Mouse (Mus musculus): ENCODE data around the gene Btbd9. TPM values are rescaled to one million over a fixed set of nuclear protein-coding genes. Genes with fewer than 3 reads are reported as not detected.

Btbd9 gene
- total RNA-seq, 1 experiment, result 28.2 TPM

DNA sequence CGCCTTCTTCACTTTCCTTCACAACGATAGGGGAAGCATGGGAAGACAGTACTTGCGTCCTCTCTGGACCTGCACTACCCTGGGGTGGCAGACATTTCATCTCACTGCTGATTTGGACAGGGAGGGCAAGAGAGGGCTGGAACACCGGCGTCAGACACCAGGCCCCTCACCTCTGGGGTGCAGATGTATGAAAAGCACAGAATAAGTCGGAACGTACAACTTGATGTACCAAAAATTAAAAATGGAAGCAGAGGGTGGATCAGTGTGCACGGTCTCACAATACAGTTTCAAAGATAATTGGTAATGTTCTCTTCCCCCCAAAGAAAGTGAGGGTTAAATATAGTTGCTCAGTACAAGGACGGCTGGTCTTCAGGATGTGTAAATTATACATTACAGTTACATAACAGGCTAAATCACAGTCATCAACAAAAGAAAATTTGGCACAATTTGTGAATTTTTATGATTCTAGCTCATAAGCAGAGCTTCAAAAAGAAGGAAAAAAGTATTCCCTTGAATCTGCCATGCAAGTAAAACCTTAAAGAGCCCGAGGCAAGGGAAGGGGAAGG, 106.7 kb downstream of the Btbd9 start:
- Histone ChIP-seq H3K9me3 (ENCODE audit: control insufficient read depth, insufficient read depth, low read depth, low read length) (no peaks in the 10 kb centered on the region), H3K9ac (ENCODE audit: insufficient read depth, low read depth, low read length, poor library complexity, severe bottlenecking) (no peak overlapping the region), H3K36me3 (ENCODE audit: control insufficient read depth, insufficient read depth, low read length, poor library complexity, severe bottlenecking) (no peaks in the 10 kb centered on the region), H3K4me3 (ENCODE audit: insufficient read depth in 1 of 2, low read depth in 1 of 2, low read length in 2 of 2, poor library complexity in 1 of 2, severe bottlenecking in 1 of 2) (no peak overlapping the region), H3K27ac (ENCODE audit: insufficient read depth, low read depth, low read length, poor library complexity, severe bottlenecking) (no peak overlapping the region), H3K4me1 (ENCODE audit: control insufficient read depth in 2 of 2, insufficient read depth in 2 of 2, low read length in 2 of 2, poor library complexity in 1 of 2) (peaks cover 4 to 6% of the 10 kb centered on the region in 2 experiments; a peak in 1 of 4 replicates)
- in situ Hi-C loops (cut with MboI; ENCODE audit: low sequenced_read_pairs in 2 of 2, unreplicated experiment in 2 of 2), result no loop called here
- TF ChIP-seq ZNF384 (IDR thresholded peaks at IDR 0.05; ENCODE audit: low read depth, low read length) (no peak), MAFK (IDR thresholded peaks at IDR 0.05; ENCODE audit: insufficient read depth, low read depth, low read length) (no peak), ZC3H11A (IDR thresholded peaks at IDR 0.05; ENCODE audit: borderline replicate concordance, low read depth, low read length) (no peak), HCFC1 (IDR thresholded peaks at IDR 0.05; ENCODE audit: borderline replicate concordance, insufficient read depth, low read length) (no peak), CHD2 (IDR thresholded peaks at IDR 0.05; ENCODE audit: low read depth, low read length) (no peak)
- no peak for DNase-seq (ENCODE audit: low read depth, low spot score)

- Histone ChIP-seq H3K9me3 (ENCODE audit: control insufficient read depth, insufficient read depth, low read depth, low read length) (no peaks in the 10 kb centered on the region), H3K4me1 (ENCODE audit: control insufficient read depth in 2 of 2, insufficient read depth in 2 of 2, low read length in 2 of 2, poor library complexity in 1 of 2) (peaks cover 11 to 15% of the 10 kb centered on the region in 2 experiments; a peak in 3 of 4 replicates), H3K27ac (ENCODE audit: insufficient read depth, low read depth, low read length, poor library complexity, severe bottlenecking) (no peak overlapping the region), H3K4me3 (ENCODE audit: insufficient read depth in 1 of 2, low read depth in 1 of 2, low read length in 2 of 2, poor library complexity in 1 of 2, severe bottlenecking in 1 of 2) (no peak overlapping the region), H3K9ac (ENCODE audit: insufficient read depth, low read depth, low read length, poor library complexity, severe bottlenecking) (no peak overlapping the region), H3K36me3 (ENCODE audit: control insufficient read depth, insufficient read depth, low read length, poor library complexity, severe bottlenecking) (no peaks in the 10 kb centered on the region)
- no peak for DNase-seq (ENCODE audit: low read depth, low spot score)
- TF ChIP-seq MAFK (IDR thresholded peaks at IDR 0.05; ENCODE audit: insufficient read depth, low read depth, low read length), result no peak
- no peak for TF ChIP-seq HCFC1 (IDR thresholded peaks at IDR 0.05; ENCODE audit: borderline replicate concordance, insufficient read depth, low read length)
- no peak for TF ChIP-seq ZNF384 (IDR thresholded peaks at IDR 0.05; ENCODE audit: low read depth, low read length)
- TF ChIP-seq CHD2 (IDR thresholded peaks at IDR 0.05; ENCODE audit: low read depth, low read length), result no peak
- no peak for TF ChIP-seq ZC3H11A (IDR thresholded peaks at IDR 0.05; ENCODE audit: borderline replicate concordance, low read depth, low read length)
- in situ Hi-C loops (cut with MboI; ENCODE audit: low sequenced_read_pairs in 2 of 2, unreplicated experiment in 2 of 2), result no loop called here
Measured at GRCm38 (mm10) chr17:30468368-30468767, 107.9 kb downstream of the Btbd9 start.

GRCm38 (mm10) chr17:30467566-30468213, 108.6 kb downstream of the Btbd9 start:
- H3K4me1 ChIP-seq (ENCODE audit: control insufficient read depth in 2 of 2, insufficient read depth in 2 of 2, low read length in 2 of 2, poor library complexity in 1 of 2), result peaks cover 15 to 16% of the 10 kb centered on the region in 2 experiments; a peak in 3 of 4 replicates
- H3K4me3 ChIP-seq (ENCODE audit: insufficient read depth in 1 of 2, low read depth in 1 of 2, low read length in 2 of 2, poor library complexity in 1 of 2, severe bottlenecking in 1 of 2), result no peak overlapping the region
- in situ Hi-C loops (cut with MboI; ENCODE audit: low sequenced_read_pairs in 2 of 2, unreplicated experiment in 2 of 2), result no loop called here
- H3K9me3 ChIP-seq (ENCODE audit: control insufficient read depth, insufficient read depth, low read depth, low read length), result no peaks in the 10 kb centered on the region
- DNase-seq (ENCODE audit: low read depth, low spot score), result no peak
- H3K27ac ChIP-seq (ENCODE audit: insufficient read depth, low read depth, low read length, poor library complexity, severe bottlenecking), result no peak overlapping the region
- no peak overlapping the region for H3K9ac ChIP-seq (ENCODE audit: insufficient read depth, low read depth, low read length, poor library complexity, severe bottlenecking)
- TF ChIP-seq HCFC1 (IDR thresholded peaks at IDR 0.05; ENCODE audit: borderline replicate concordance, insufficient read depth, low read length), result no peak
- TF ChIP-seq ZNF384 (IDR thresholded peaks at IDR 0.05; ENCODE audit: low read depth, low read length), result no peak
- TF ChIP-seq ZC3H11A (IDR thresholded peaks at IDR 0.05; ENCODE audit: borderline replicate concordance, low read depth, low read length), result no peak
- no peak for TF ChIP-seq CHD2 (IDR thresholded peaks at IDR 0.05; ENCODE audit: low read depth, low read length)
- no peak for TF ChIP-seq MAFK (IDR thresholded peaks at IDR 0.05; ENCODE audit: insufficient read depth, low read depth, low read length)
- H3K36me3 ChIP-seq (ENCODE audit: control insufficient read depth, insufficient read depth, low read length, poor library complexity, severe bottlenecking), result no peaks in the 10 kb centered on the region

- no peak for TF ChIP-seq CHD2 (IDR thresholded peaks at IDR 0.05; ENCODE audit: low read depth, low read length)
- TF ChIP-seq ZNF384 (IDR thresholded peaks at IDR 0.05; ENCODE audit: low read depth, low read length), result no peak
- no peak for TF ChIP-seq HCFC1 (IDR thresholded peaks at IDR 0.05; ENCODE audit: borderline replicate concordance, insufficient read depth, low read length)
- no peak for TF ChIP-seq ZC3H11A (IDR thresholded peaks at IDR 0.05; ENCODE audit: borderline replicate concordance, low read depth, low read length)
- no peak for TF ChIP-seq MAFK (IDR thresholded peaks at IDR 0.05; ENCODE audit: insufficient read depth, low read depth, low read length)
- no peaks in the 10 kb centered on the region for H3K36me3 ChIP-seq (ENCODE audit: control insufficient read depth, insufficient read depth, low read length, poor library complexity, severe bottlenecking)
- H3K9ac ChIP-seq (ENCODE audit: insufficient read depth, low read depth, low read length, poor library complexity, severe bottlenecking), result no peak overlapping the region
- in situ Hi-C loops (cut with MboI; ENCODE audit: low sequenced_read_pairs in 2 of 2, unreplicated experiment in 2 of 2), result no loop called here
- H3K4me1 ChIP-seq (ENCODE audit: control insufficient read depth in 2 of 2, insufficient read depth in 2 of 2, low read length in 2 of 2, poor library complexity in 1 of 2), result peaks cover 15 to 16% of the 10 kb centered on the region in 2 experiments; a peak in 3 of 4 replicates
- no peaks in the 10 kb centered on the region for H3K9me3 ChIP-seq (ENCODE audit: control insufficient read depth, insufficient read depth, low read depth, low read length)
- no peak for DNase-seq (ENCODE audit: low read depth, low spot score)
- no peak overlapping the region for H3K4me3 ChIP-seq (ENCODE audit: insufficient read depth in 1 of 2, low read depth in 1 of 2, low read length in 2 of 2, poor library complexity in 1 of 2, severe bottlenecking in 1 of 2)
- H3K27ac ChIP-seq (ENCODE audit: insufficient read depth, low read depth, low read length, poor library complexity, severe bottlenecking), result no peak overlapping the region
Measured at GRCm38 (mm10) chr17:30465060-30465762, 111.1 kb downstream of the Btbd9 start.
